ENCODE assay signal across 29 mouse cellular contexts in the genomic region with DNA sequence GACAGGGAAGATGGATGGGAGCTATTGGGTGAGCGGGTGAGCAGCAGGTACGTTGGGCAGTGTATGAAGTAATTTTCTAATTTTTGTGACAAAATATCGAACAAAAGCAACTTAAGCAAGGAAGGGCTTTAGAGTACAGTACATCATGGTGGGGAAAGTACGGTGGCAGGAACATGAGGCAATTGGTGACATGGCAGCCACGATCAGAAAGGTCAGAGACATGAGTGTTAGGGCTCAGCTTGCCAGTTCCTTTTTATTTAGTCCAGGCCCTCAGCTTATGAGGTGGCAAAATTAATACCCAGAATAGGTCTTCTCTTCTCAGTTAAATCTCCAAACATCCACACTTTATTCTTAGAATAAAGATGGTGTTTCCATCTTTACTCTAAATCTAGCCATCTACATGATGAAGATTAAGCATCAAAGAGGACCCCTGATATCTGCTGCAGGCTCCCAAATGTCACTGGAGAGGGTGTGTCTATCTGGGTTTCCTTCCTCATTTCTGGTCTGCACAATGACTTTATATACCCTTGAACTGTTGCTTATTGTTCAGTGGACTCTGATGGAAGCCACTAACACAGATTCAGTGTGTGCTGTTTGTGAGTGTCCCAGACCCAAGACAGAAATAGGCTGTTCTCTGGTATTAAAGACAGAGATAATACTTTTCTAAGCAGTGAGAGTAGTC. TPM values are rescaled to one million over a fixed set of nuclear protein-coding genes. Genes with fewer than 3 reads are reported as not detected.
DNase-seq lines count a peak whose midpoint lies in the region; ATAC-seq and TF ChIP-seq lines count a peak whose summit lies in the region.
"Had no signal": no experiment of that assay in that cellular context is flagged by ENCODE, and none has a peak within 500 bp of the region (broad histone marks: within the 10 kb centered on the region; RNA-seq: fewer than 3 reads in every experiment).

No protein-coding gene starts in this region.

- TF ChIP-seq CTCF in liver, postnatal 0 days (IDR thresholded peaks at IDR 0.05; ENCODE audit: low read depth) = no peak
- no peak for TF ChIP-seq CTCF in embryonic fibroblast, embryonic 13.5 days (IDR thresholded peaks at IDR 0.05; ENCODE audit: borderline replicate concordance, insufficient read depth, low read length)

- H3K27ac ChIP-seq in liver, postnatal 0 days (ENCODE audit: low read depth) = peak overlapping the region; percentile 29
- H3K27ac ChIP-seq in liver, embryonic 11.5 days (ENCODE audit: low read depth, low read length) = no peak overlapping the region
- peak overlapping the region; percentile 97 for H3K27ac ChIP-seq in embryonic fibroblast, embryonic 13.5 days (ENCODE audit: insufficient read depth, low read length)
- H3K27ac ChIP-seq: embryonic facial prominence, embryonic 15.5 days; forebrain, embryonic 15.5 days; hindbrain, embryonic 12.5 days; kidney, embryonic 15.5 days; limb, embryonic 15.5 days; midbrain, embryonic 13.5 days; neural tube, embryonic 12.5 days had no signal

- no peak overlapping the region for H3K9ac ChIP-seq in liver, postnatal 0 days (replicated peaks)
- no peak overlapping the region for H3K9ac ChIP-seq in liver, embryonic 11.5 days (ENCODE audit: low read depth, low read length)
- H3K9ac ChIP-seq: embryonic facial prominence, embryonic 15.5 days; forebrain, embryonic 15.5 days; heart, embryonic 12.5 days; hindbrain, embryonic 12.5 days; kidney, embryonic 15.5 days; limb, embryonic 15.5 days; midbrain, embryonic 13.5 days; neural tube, embryonic 12.5 days had no signal

- peaks cover 3% of the 10 kb centered on the region for H3K4me1 ChIP-seq in liver, postnatal 0 days (ENCODE audit: insufficient read depth)
- no peaks in the 10 kb centered on the region for H3K4me1 ChIP-seq in liver, embryonic 11.5 days (replicated peaks; ENCODE audit: control insufficient read depth, insufficient read depth, low read length)
- peaks cover 10% of the 10 kb centered on the region for H3K4me1 ChIP-seq in embryonic fibroblast, embryonic 13.5 days (ENCODE audit: control insufficient read depth, insufficient read depth, low read length)
- H3K4me1 ChIP-seq: embryonic facial prominence, embryonic 15.5 days; forebrain, embryonic 15.5 days; heart, embryonic 12.5 days; hindbrain, embryonic 12.5 days; kidney, embryonic 15.5 days; midbrain, embryonic 13.5 days; neural tube, embryonic 12.5 days had no signal

- ATAC-seq in liver, postnatal 0 days = no peak
- no peak for ATAC-seq in liver, embryonic 11.5 days (replicated peaks; ENCODE audit: low FRiP score)
- ATAC-seq in inflammation-experienced regulatory T-cells, adult 6 months = no peak
- ATAC-seq: activated CD4-positive, CD25-positive, alpha-beta regulatory T cell, adult 4 months; forebrain, embryonic 15.5 days; midbrain, embryonic 13.5 days had no signal

- no peak overlapping the region for H3K4me2 ChIP-seq in liver, postnatal 0 days (ENCODE audit: low read depth, low read length)
- no peak overlapping the region for H3K4me2 ChIP-seq in liver, embryonic 11.5 days
- H3K4me2 ChIP-seq: embryonic facial prominence, embryonic 15.5 days; forebrain, embryonic 15.5 days; heart, embryonic 12.5 days; hindbrain, embryonic 12.5 days; kidney, embryonic 15.5 days; limb, embryonic 15.5 days; midbrain, embryonic 13.5 days; neural tube, embryonic 12.5 days had no signal

- H3K9me3 ChIP-seq in liver, postnatal 0 days (ENCODE audit: low read length) = no peaks in the 10 kb centered on the region
- H3K9me3 ChIP-seq in liver, embryonic 11.5 days (ENCODE audit: control insufficient read depth, low read length) = no peaks in the 10 kb centered on the region
- H3K9me3 ChIP-seq: embryonic facial prominence, embryonic 15.5 days; forebrain, embryonic 15.5 days; G1E; heart, embryonic 12.5 days; hindbrain, embryonic 12.5 days; kidney, embryonic 15.5 days; limb, embryonic 15.5 days; megakaryocyte, embryonic 14.5 days; midbrain, embryonic 13.5 days; neural tube, embryonic 12.5 days had no signal

- no peak for TF ChIP-seq EP300 in liver, postnatal 0 days (IDR thresholded peaks at IDR 0.05; ENCODE audit: low read depth)

- no peak overlapping the region for H3K4me3 ChIP-seq in liver, postnatal 0 days (ENCODE audit: low read depth, low read length)
- no peak overlapping the region for H3K4me3 ChIP-seq in liver, embryonic 11.5 days (ENCODE audit: low read depth, low read length)
- no peak overlapping the region for H3K4me3 ChIP-seq in embryonic fibroblast, embryonic 13.5 days (ENCODE audit: insufficient read depth, low read length)
- H3K4me3 ChIP-seq: embryonic facial prominence, embryonic 15.5 days; forebrain, embryonic 15.5 days; heart, embryonic 12.5 days; hindbrain, embryonic 12.5 days; kidney, embryonic 15.5 days; limb, embryonic 15.5 days; megakaryocyte, embryonic 14.5 days; midbrain, embryonic 13.5 days; neural tube, embryonic 12.5 days had no signal

- no peaks in the 10 kb centered on the region for H3K27me3 ChIP-seq in liver, postnatal 0 days (ENCODE audit: insufficient read depth, low read length)
- no peaks in the 10 kb centered on the region for H3K27me3 ChIP-seq in liver, embryonic 11.5 days (replicated peaks; ENCODE audit: control insufficient read depth, insufficient read depth, low read length)
- H3K27me3 ChIP-seq: embryonic facial prominence, embryonic 15.5 days; forebrain, embryonic 15.5 days; heart, embryonic 12.5 days; hindbrain, embryonic 12.5 days; kidney, embryonic 15.5 days; limb, embryonic 15.5 days; midbrain, embryonic 13.5 days; neural tube, embryonic 12.5 days had no signal

- H3K36me3 ChIP-seq in liver, postnatal 0 days (replicated peaks; ENCODE audit: insufficient read depth, low read length) = no peaks in the 10 kb centered on the region
- H3K36me3 ChIP-seq in liver, embryonic 11.5 days (ENCODE audit: control insufficient read depth, insufficient read depth, low read length) = no peaks in the 10 kb centered on the region
- H3K36me3 ChIP-seq: embryonic facial prominence, embryonic 15.5 days; forebrain, embryonic 15.5 days; G1E; heart, embryonic 12.5 days; hindbrain, embryonic 12.5 days; kidney, embryonic 15.5 days; limb, embryonic 15.5 days; midbrain, embryonic 13.5 days; neural tube, embryonic 12.5 days had no signal

- TF ChIP-seq POLR2A in embryonic fibroblast, embryonic 13.5 days (IDR thresholded peaks at IDR 0.05; ENCODE audit: low read depth, low read length) = no peak

- DNase-seq in liver, postnatal 0 days = no peak
- DNase-seq in liver, embryonic 11.5 days (ENCODE audit: low spot score) = no peak
- peak; percentile 21 to 60 for DNase-seq in monocyte, adult 2 months (ENCODE audit: low read depth in 1 of 2, low spot score in 2 of 2)
- no peak for DNase-seq in adrenal gland, adult (ENCODE audit: inconsistent age in 2 of 2, low spot score in 1 of 2)
- DNase-seq in adrenal gland, postnatal 4 days (ENCODE audit: low spot score in 2 of 2) = no peak
- DNase-seq: adrenal gland, postnatal 14 days; cerebellum, adult 2 months; heart, postnatal 10 days; kidney, adult 11 months; left cerebral cortex, postnatal 4 days; lung, adult 18-20 months; lung, postnatal 10 days; retina, postnatal 1 day; right cerebral cortex, postnatal 25 days; spleen, adult 18-20 months; thymus, postnatal 4 days had no signal

- 60% methylated on average over 5 of the region's 5 CpGs for WGBS in liver, postnatal 0 days (ENCODE audit: insufficient replicate concordance)
- 68% methylated on average over 5 of the region's 5 CpGs for WGBS in liver, embryonic 11.5 days

RNA-seq across cellular contexts. Expression of a gene that starts 46.8 kb away (rescaled TPM):
- 4.7 and 6.7 TPM in 2 replicates for polyA plus RNA-seq in liver, postnatal 0 days (2015; fragmentation: Nextera tagmentation; extraction: Ambion mirVana)
- 4.5 and 4.7 TPM in 2 replicates for polyA plus RNA-seq in liver, embryonic 11.5 days (2014; fragmentation: Nextera tagmentation; extraction: Ambion mirVana)
- 26.3 and 29.4 TPM in 2 replicates for polyA plus RNA-seq in embryonic fibroblast, embryonic 13.5 days (2011; ENCODE audit: insufficient read length, low read depth, missing spikeins)
- 1 to 10 TPM in 2 of 3 experiments, under 1 TPM in 1; 0.55 to 3.0 (median 2.1) TPM for polyA plus RNA-seq in inflammation-experienced regulatory T-cells, adult 6 months (2017; shearing (Covaris generic))
- 10 to 100 TPM; 13.8 to 16.8 TPM for total RNA-seq in adrenal gland, postnatal 4 days (2021)
- total RNA-seq: G1E had no signal
- polyA plus RNA-seq: G1E had no signal

Comparison
In these comparisons a context has a peak if more than half of its experiments do, and no peak if none do; other contexts are left out.
1. DNase-seq: peak in monocyte, adult 2 months (2 of 2); none in liver, postnatal 0 days (single experiment), liver, embryonic 11.5 days (single experiment), adrenal gland, adult (0 of 2) and adrenal gland, postnatal 4 days (0 of 2).